Mouse (Mus musculus) liver, adult 10 weeks (tissue): ENCODE measurements around the gene Ecel1. TPM values are rescaled to one million over a fixed set of nuclear protein-coding genes. Genes with fewer than 3 reads are reported as not detected.

Experiments used
- polyA plus RNA-seq: library from polyadenylated mRNA; stranded (reverse); fragments of 350-450 nt; fragmentation: Illumina TruSeq; extraction: RNeasy Lipid Tissue Mini Kit (QIAGEN cat#74804); gene quantifications from one replicate; pipeline ENCODE4 v1.2.3, GENCODE M21; 2014; ENCODE audit warnings: low read depth, low replicate concordance

Gene Ecel1
- not detected for polyA plus RNA-seq

GRCm38 (mm10) chr1:87156199-87156587 is at the start of gene Ecel1:
Gene Ecel1, minus strand, starts transcription at chr1:87156521.

GRCm38 (mm10) chr1:87204465-87204864 is 48.1 kb upstream of the Ecel1 start, which contains the start of gene Chrng:
Gene Chrng, plus strand, starts transcription at chr1:87204657.

GRCm38 (mm10) chr1:87190429-87190828 is 34.1 kb upstream of the Ecel1 start, which contains the start of gene Chrnd:
Gene Chrnd, plus strand, starts transcription at chr1:87190607.

GRCm38 (mm10) chr1:87183013-87183412 is 26.7 kb upstream of the Ecel1 start, which contains the start of gene Prss56:
Gene Prss56, plus strand, starts transcription at chr1:87183313.

GRCm38 (mm10) chr1:87124673-87125072 is 31.6 kb downstream of the Ecel1 start, which contains the start of gene Akp3:
Gene Akp3, plus strand, starts transcription at chr1:87124973.

GRCm38 (mm10) chr1:87101411-87101810 is 54.9 kb downstream of the Ecel1 start, which contains the start of gene Alpi:
Gene Alpi, minus strand, starts transcription at chr1:87101606.

Other genes with a start within 250 kb of the Ecel1 start
- gene Alppl2, start 66.6 kb downstream of the Ecel1 start, polyA plus RNA-seq, result not detected
- gene Alpi, start 54.9 kb downstream of the Ecel1 start, polyA plus RNA-seq, result not detected
- gene Akp3, start 31.5 kb downstream of the Ecel1 start, polyA plus RNA-seq, result not detected
- gene Prss56, start 26.8 kb upstream of the Ecel1 start, polyA plus RNA-seq, result not detected
- gene Chrnd, start 34.1 kb upstream of the Ecel1 start, polyA plus RNA-seq, result not detected
- not detected for gene Chrng, start 48.1 kb upstream of the Ecel1 start, polyA plus RNA-seq
- 19.3 TPM for gene Eif4e2, start 57.4 kb upstream of the Ecel1 start, polyA plus RNA-seq
- gene Efhd1, start 107.8 kb upstream of the Ecel1 start, polyA plus RNA-seq, result 0.82 TPM
- 33.4 TPM for gene Gigyf2, start 170.5 kb upstream of the Ecel1 start, polyA plus RNA-seq
- not detected for gene Kcnj13, start 238.2 kb upstream of the Ecel1 start, polyA plus RNA-seq